Mouse (Mus musculus) layer of hippocampus, postnatal 36 days (tissue): ENCODE measurements around the gene Coro2a. TPM values are rescaled to one million over a fixed set of nuclear protein-coding genes. Genes with fewer than 3 reads are reported as not detected.

ENCODE experiments used
- DNase-seq, 2 experiments: peaks; one replicate each; pipeline ENCODE4 v3.0.0; 2022
- total RNA-seq, 2 experiments: library from RNA; stranded (reverse); gene quantifications; 2 replicates each; pipeline ENCODE4 v1.2.3; 2021

Coro2a gene
- total RNA-seq, 2 experiments from 2014 or later, result 16.0 to 17.0 TPM

- DNase-seq, result no peak
Observed at GRCm38 (mm10) chr4:46556933-46557332, 45.1 kb downstream of the Coro2a start.

DNA sequence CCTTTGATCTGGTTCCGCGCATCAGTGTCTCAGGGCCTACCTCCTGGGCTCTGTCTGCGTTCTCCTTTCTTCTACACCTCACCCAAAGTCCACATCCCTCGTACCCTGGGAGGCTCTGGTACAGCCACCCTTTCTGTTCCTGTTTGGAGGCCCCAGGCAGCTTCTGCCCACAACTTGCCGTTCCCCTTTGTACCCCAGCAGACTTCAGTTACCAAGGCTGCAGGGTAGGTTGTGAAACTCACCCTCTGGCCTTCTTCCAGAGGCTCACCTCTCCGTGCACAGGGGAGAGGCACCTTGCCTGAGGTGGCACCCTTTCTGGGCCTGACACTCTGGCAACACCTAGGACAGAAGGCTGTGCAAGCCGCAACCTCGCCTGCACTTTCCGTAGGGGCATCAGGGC lies 46.2 kb downstream of the Coro2a start:
- DNase-seq, result no peak

GRCm38 (mm10) chr4:46554295-46555069 lies 47.5 kb downstream of the Coro2a start:
- DNase-seq, result no peak

GRCm38 (mm10) chr4:46553864-46554263 lies 48.1 kb downstream of the Coro2a start:
- DNase-seq, result no peak

DNA sequence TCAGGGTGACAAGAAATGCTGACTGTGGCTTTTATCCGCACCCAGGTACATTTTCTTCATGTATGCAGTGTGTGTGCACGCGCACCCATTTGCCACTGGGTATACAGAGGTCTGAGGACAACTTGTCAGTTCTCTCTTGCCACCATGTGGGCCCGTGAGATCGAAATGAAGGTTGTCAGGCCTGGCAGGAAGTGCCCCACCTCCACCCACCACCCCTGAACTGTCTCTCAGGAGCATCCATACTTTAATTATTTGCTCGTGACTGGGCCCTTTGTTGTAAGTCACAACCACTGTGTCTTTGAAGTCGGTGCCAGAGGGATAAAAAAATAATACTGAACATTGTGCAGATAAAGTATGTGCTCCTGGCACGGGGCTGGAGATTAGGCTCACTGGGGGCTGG lies 51.6 kb downstream of the Coro2a start:
- no peak for DNase-seq

GRCm38 (mm10) chr4:46549979-46550378 lies 52.0 kb downstream of the Coro2a start:
- DNase-seq, result no peak

GRCm38 (mm10) chr4:46546709-46547108 lies 55.3 kb downstream of the Coro2a start:
- no peak for DNase-seq

DNA sequence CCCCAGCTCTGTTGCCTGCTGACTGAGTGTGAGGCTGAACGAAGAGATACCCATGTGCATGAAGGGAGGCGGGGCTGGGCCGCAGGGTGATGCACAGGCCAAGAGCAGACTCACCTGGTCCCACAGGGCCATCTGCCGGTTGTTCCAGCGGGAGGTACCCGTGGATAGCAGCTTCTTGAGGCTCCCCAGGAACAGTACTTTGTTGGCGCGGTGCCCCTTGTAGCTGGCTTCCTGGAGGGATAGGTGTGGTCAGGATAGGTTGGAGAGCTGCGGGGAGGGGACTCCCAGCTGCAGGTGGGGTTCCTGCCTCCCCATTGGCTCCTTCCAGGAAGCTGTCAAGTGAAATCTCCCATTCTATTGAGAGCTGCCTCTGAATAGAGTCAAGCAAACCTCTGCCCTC lies 56.5 kb downstream of the Coro2a start:
- no peak for DNase-seq

DNA sequence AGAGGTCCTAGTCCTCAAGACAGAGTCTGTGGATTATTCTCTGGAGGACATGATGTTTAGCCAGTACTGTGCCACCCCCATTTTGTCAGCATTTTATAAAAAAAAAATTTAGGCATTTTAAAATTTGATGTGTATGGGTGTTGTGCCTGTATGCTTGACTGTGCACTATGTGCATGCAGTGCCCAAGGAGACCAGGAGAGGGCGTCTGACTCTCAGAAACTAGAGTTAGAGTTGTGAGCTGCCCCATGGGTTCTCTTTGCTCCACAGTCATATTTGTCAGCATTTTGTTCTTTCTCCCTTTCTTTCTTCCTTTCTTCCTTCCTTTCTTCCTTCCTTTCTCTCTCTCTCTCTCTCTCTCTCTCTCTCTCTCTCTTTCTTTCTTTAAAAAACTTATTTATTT lies 57.7 kb downstream of the Coro2a start:
- no peak for DNase-seq

DNA sequence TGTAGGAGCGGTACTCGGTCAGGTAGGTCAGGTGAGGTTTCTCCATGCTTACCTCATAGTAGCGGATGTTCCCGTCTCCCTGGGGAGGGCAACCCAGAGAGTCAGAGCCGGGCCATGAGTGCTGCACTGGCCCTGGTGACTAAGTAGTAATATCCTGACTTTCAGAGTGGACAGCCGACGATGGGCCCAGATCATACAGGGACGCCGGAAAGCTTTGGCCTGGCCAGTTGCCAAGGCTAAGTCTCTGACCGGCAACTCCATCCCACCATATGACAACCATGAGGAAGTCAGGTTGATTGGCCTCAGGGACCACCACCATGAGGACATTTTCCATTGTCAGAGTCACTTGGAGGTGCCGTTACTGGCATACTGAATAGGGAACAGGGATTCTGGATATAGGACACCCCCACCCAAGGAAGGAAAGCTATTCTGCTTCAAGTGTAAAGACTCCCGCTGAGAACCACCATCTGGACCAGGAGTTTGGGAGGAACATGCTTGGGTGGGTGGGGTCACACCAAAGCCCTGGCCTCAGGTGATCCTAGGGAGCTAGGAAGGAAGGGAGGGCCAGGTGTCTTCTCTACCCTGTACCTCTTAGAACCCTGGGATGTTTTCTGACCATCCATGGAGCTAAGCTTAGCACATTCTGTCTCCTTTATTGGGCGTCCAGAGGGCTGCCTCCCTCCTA lies 58.5 kb downstream of the Coro2a start:
- DNase-seq, result no peak

DNA sequence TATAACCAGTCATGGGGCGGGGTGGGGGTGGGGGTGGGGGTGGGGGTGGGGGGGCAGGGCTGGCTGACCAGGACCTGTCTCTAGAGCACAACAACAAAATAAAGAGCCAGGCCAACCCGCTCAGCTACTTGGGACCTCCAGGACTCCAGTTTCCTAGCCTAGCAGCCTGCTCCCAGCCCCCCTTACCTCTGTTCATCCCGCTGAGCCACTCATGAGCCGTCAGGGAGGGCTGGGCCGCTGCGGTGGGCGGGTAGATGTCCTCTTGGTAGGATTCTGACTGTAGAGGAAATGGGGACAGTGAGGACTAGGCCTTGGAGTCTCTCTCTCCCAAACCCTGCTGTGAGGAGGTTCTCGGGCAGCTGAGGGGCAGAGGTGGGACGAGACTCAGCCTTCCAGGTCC lies 60.3 kb downstream of the Coro2a start:
- no peak for DNase-seq

DNA sequence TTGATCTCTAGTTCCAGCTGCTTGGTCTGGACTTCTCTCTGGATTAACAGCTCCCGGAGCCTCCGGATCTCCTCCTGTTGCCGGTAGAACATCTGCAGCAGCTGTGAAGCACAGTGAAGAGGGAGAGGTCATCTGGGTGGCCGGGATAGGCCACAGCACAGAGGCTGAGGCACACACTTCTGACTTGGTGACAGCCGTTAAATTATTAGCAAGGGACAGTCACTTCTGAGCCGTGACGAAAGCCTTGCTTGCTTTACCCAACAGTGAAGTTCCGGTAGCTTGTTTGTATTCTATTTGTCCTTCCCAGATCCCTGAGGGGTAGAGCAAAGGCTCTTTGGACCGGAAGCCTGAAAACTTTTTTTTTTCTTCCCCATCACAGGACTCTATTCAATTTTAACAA lies 62.8 kb downstream of the Coro2a start:
- DNase-seq, result no peak

GRCm38 (mm10) chr4:46535840-46536361 lies 66.1 kb downstream of the Coro2a start, which contains the start of gene Trim14:
Trim14 (minus strand) TSS chr4:46536141.
- no peak for DNase-seq

- DNase-seq, result no peak
Observed at GRCm38 (mm10) chr4:46535094-46535830, 66.7 kb downstream of the Coro2a start.

DNA sequence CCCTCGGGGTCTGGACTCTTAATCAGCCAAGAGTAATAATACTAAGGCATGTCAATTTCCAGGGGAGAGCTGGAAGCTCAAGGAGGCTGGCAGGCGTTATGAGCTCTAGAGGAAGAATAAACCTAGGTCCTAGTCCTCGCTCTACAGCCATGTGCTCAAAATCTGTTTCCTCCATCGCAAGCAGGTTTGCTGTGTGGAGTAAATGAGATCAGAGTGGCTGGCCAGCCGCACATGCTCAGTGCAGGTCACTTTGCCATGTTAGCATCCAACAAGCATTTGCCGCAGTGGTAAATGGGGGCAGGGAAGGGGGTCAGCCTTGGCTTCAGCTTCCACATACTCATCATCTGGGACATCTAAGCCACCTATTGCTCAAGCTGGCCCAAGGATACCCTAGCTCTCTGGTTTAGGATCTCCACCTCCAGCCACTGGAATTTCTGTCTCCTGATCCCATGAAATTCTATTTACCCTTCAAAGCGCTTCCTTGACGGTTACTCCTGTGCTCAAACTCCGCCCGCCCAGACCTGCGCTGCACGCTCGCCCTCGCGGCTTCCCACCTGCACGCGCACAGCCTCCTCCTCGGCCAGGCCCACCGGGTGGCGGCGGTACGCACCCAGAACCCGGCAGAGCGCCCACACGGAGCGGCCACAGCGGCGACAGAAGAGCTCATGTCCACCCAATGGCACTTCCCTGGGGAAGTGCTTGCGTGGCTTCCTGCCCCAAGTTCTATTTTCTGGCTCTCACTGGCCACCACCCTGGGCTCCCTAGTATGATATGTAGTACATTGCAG lies 67.9 kb downstream of the Coro2a start:
- DNase-seq, result no peak

- DNase-seq, result no peak
Observed at GRCm38 (mm10) chr4:46532926-46533325, 69.1 kb downstream of the Coro2a start.

- DNase-seq, result no peak
Observed at GRCm38 (mm10) chr4:46532511-46532910, 69.5 kb downstream of the Coro2a start.

DNA sequence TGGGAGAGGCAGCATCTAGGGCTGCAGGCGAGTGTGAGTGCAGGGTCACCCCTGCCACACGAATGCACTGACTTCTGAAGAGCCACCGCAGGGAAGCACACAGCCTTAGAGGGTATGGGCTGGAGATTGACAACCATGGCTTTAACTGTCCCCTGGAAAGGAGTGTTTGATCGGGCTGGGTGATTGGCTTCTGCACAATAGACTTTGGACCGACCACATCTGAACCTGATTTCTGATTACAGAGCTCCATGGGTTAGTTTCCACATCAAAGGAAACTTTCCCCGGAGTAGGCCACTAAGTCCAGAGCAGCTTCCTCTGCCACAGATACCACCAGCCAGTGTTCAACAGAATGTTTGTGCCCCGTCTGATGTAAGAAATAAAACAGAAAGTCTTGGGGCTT lies 72.3 kb downstream of the Coro2a start:
- no peak for DNase-seq

DNA sequence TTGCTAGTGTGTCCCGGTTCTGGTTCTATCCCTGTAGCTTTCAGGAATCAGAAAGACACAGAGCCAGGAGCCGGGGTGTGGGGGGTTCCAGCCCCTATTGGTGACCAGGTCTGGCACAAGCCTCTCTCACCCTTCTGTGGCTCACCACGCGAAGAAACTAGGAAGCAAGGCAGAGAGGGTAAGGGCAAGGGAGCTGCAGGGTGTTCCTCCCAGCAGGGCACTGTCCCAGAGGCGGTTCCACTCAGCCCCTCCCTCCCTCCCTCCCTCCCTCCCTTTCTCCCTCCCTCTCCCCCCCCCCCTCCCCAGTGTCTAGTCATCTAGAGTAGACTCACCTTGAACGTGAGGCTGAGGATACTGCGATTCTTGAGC lies 74.5 kb downstream of the Coro2a start:
- no peak for DNase-seq

DNA sequence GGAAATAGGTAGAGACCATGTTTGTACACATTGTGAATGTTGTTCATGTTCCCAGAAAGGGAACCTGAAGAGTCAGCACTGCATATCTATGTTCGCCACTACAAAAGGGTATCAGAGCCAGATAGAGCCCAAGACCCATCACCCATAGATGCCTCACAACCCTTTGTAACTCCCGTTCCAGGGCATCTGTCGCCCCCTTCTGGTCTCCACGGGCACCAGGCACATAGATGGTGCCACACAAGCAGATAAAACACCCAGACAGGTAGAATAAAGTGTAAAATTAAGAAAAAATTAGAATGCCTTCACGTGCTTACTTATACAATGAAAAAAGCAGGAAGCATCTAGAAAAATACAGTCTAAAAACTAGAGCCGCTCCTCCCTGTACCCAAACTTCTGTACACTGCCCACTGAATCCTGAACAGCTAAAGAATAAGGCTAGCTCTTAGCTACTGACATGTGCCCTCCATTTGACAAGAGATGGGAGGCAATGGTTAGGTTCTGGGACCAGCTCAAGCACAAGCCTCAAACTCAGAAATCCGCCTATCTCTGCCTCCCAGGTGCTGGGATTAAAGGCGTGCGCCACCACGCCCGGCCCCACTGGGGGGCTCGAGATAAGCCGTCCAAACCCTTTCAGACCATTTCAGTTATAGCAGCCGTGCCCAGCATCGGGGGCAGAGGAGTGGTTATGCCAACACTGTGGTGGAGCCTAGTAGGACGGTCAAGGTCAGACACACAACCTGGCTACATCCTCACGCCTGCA lies 75.0 kb downstream of the Coro2a start:
- DNase-seq, result no peak

DNA sequence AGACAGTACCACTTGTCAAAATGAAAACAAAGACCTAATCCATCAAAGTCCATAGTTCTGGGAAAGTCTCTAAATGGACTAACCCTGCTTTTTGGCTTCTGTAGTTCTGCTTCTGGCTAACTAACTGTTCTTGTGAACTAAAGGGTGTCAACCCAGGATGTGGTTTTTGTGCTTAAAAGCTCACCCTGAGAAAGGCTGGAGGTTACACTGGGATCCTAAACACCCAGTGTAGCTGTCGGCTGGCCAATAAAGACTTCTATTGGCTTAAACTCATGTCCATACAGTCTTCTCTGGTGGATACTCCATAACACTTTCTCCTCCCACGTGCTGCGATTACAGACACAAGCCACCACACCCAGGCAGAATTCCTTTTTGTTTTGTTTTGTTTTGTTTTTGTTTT lies 75.8 kb downstream of the Coro2a start:
- no peak for DNase-seq

DNA sequence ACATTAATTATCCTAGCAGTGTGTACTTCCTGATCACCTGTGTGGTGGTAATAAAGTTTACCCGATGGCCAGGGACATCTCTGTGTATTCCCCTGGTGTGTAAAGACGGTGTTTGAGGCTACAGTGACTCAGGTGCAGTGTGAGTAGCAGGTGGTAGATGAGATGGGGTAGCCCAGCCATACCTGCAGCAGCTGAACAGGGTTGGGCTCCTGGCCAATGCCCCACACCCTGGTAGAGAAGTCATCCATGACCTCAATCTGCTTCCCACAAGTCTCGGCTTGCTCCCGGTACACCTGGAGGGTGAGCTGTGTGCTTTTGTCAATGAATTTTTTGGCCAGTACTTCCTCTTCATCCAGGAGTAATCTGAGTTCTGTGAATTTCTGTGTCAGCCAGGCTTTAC lies 78.7 kb downstream of the Coro2a start:
- DNase-seq, result no peak
